Mouse (Mus musculus): Measurements from ENCODE around the gene Faap20. TPM values are rescaled to one million over a fixed set of nuclear protein-coding genes. Genes with fewer than 3 reads are reported as not detected.

Faap20 gene
- polyA plus RNA-seq, 1 experiment from 2014 or later: 61.4 TPM

- no peaks in the 10 kb centered on the region for H3K9me3 ChIP-seq (ENCODE audit: low read length)
- WGBS: 44% methylated on average over 12 of the region's 12 CpGs
- no peak overlapping the region for H3K4me3 ChIP-seq (ENCODE audit: low read depth, low read length)
- H3K36me3 ChIP-seq (ENCODE audit: insufficient read depth, low read length): no peaks in the 10 kb centered on the region
- DNase-seq (ENCODE audit: low spot score) (peak; percentile 77), ATAC-seq (peak; percentile 78)
- H3K27me3 ChIP-seq (replicated peaks; ENCODE audit: insufficient read depth, low read length): no peaks in the 10 kb centered on the region
- H3K4me2 ChIP-seq (replicated peaks; ENCODE audit: low read depth, low read length): no peak overlapping the region
- no peak overlapping the region for H3K9ac ChIP-seq (replicated peaks; ENCODE audit: low read depth)
- H3K27ac ChIP-seq (ENCODE audit: low read length): peak overlapping the region; percentile 26; the same call in 1 of the 2 replicates
- no peaks in the 10 kb centered on the region; the same call in 1 of the 2 replicates for H3K4me1 ChIP-seq (ENCODE audit: insufficient read depth, low read depth, low read length)
- TF ChIP-seq CTCF (IDR thresholded peaks at IDR 0.05) (no peak), EP300 (IDR thresholded peaks at IDR 0.05) (0 out of 2 replicates have a peak, but pooled peaks have one; percentile 18)
Measured at GRCm38 (mm10) chr4:155267639-155268175, 18.1 kb downstream of the Faap20 start.

GRCm38 (mm10) chr4:155268382-155268781 is 18.8 kb downstream of the Faap20 start:
- peak; percentile 44 for DNase-seq (ENCODE audit: low spot score)
- Histone ChIP-seq H3K4me3 (ENCODE audit: low read depth, low read length) (no peak overlapping the region), H3K27me3 (replicated peaks; ENCODE audit: insufficient read depth, low read length) (no peaks in the 10 kb centered on the region), H3K36me3 (ENCODE audit: insufficient read depth, low read length) (no peaks in the 10 kb centered on the region), H3K9me3 (ENCODE audit: low read length) (no peaks in the 10 kb centered on the region), H3K4me2 (replicated peaks; ENCODE audit: low read depth, low read length) (no peak overlapping the region), H3K27ac (ENCODE audit: low read length) (peak overlapping the region; percentile 26; the same call in 1 of the 2 replicates), H3K4me1 (ENCODE audit: insufficient read depth, low read depth, low read length) (no peaks in the 10 kb centered on the region; the same call in 1 of the 2 replicates), H3K9ac (replicated peaks; ENCODE audit: low read depth) (no peak overlapping the region)
- TF ChIP-seq EP300 (IDR thresholded peaks at IDR 0.05): no peak
- peak; percentile 80 for TF ChIP-seq CTCF (IDR thresholded peaks at IDR 0.05)
- peak; percentile 51 for ATAC-seq
- WGBS: 21% methylated on average over 5 of the region's 5 CpGs

- Histone ChIP-seq H3K9ac (replicated peaks; ENCODE audit: low read depth) (no peak overlapping the region), H3K36me3 (ENCODE audit: insufficient read depth, low read length) (no peaks in the 10 kb centered on the region), H3K4me1 (ENCODE audit: insufficient read depth, low read depth, low read length) (no peaks in the 10 kb centered on the region), H3K4me2 (replicated peaks; ENCODE audit: low read depth, low read length) (no peak overlapping the region), H3K4me3 (ENCODE audit: low read depth, low read length) (no peak overlapping the region), H3K27ac (ENCODE audit: low read length) (no peak overlapping the region), H3K27me3 (replicated peaks; ENCODE audit: insufficient read depth, low read length) (no peaks in the 10 kb centered on the region), H3K9me3 (ENCODE audit: low read length) (no peaks in the 10 kb centered on the region)
- TF ChIP-seq CTCF (IDR thresholded peaks at IDR 0.05) (no peak), EP300 (IDR thresholded peaks at IDR 0.05) (no peak)
- ATAC-seq (no peak), DNase-seq (ENCODE audit: low spot score) (no peak)
- 41% methylated on average over 5 of the region's 5 CpGs for WGBS
Measured at GRCm38 (mm10) chr4:155274451-155274850, 24.8 kb downstream of the Faap20 start.

GRCm38 (mm10) chr4:155274851-155275250 is 25.2 kb downstream of the Faap20 start:
- H3K27ac ChIP-seq (ENCODE audit: low read length): no peak overlapping the region

GRCm38 (mm10) chr4:155277963-155278362 is 28.4 kb downstream of the Faap20 start:
- Histone ChIP-seq H3K27ac (ENCODE audit: low read length) (no peak overlapping the region), H3K36me3 (ENCODE audit: insufficient read depth, low read length) (no peaks in the 10 kb centered on the region), H3K27me3 (replicated peaks; ENCODE audit: insufficient read depth, low read length) (no peaks in the 10 kb centered on the region), H3K4me1 (ENCODE audit: insufficient read depth, low read depth, low read length) (no peaks in the 10 kb centered on the region; the same call in 1 of the 2 replicates), H3K9me3 (ENCODE audit: low read length) (no peaks in the 10 kb centered on the region), H3K9ac (replicated peaks; ENCODE audit: low read depth) (no peak overlapping the region), H3K4me2 (replicated peaks; ENCODE audit: low read depth, low read length) (no peak overlapping the region), H3K4me3 (ENCODE audit: low read depth, low read length) (no peak overlapping the region)
- DNase-seq (ENCODE audit: low spot score) (no peak), ATAC-seq (no peak)
- no peak for TF ChIP-seq CTCF (IDR thresholded peaks at IDR 0.05)
- TF ChIP-seq EP300 (IDR thresholded peaks at IDR 0.05): no peak
- 75% methylated on average over 6 of the region's 6 CpGs for WGBS

More at GRCm38 (mm10) chr4:155274851-155275250, 25.2 kb downstream of the Faap20 start:
- H3K4me3 ChIP-seq (ENCODE audit: low read depth, low read length): no peak overlapping the region
- TF ChIP-seq EP300 (IDR thresholded peaks at IDR 0.05): no peak
- no peak for TF ChIP-seq CTCF (IDR thresholded peaks at IDR 0.05)
- H3K9me3 ChIP-seq (ENCODE audit: low read length): no peaks in the 10 kb centered on the region
- no peak overlapping the region for H3K4me2 ChIP-seq (replicated peaks; ENCODE audit: low read depth, low read length)
- no peak for ATAC-seq
- H3K4me1 ChIP-seq (ENCODE audit: insufficient read depth, low read depth, low read length): no peaks in the 10 kb centered on the region
- no peak overlapping the region for H3K9ac ChIP-seq (replicated peaks; ENCODE audit: low read depth)
- DNase-seq (ENCODE audit: low spot score): no peak
- no peaks in the 10 kb centered on the region for H3K36me3 ChIP-seq (ENCODE audit: insufficient read depth, low read length)
- H3K27me3 ChIP-seq (replicated peaks; ENCODE audit: insufficient read depth, low read length): no peaks in the 10 kb centered on the region
- 37% methylated on average over 3 of the region's 3 CpGs for WGBS

GRCm38 (mm10) chr4:155279054-155279453 is 29.5 kb downstream of the Faap20 start:
- Histone ChIP-seq H3K27ac (ENCODE audit: low read length) (no peak overlapping the region), H3K36me3 (ENCODE audit: insufficient read depth, low read length) (no peaks in the 10 kb centered on the region), H3K4me3 (ENCODE audit: low read depth, low read length) (no peak overlapping the region), H3K9me3 (ENCODE audit: low read length) (no peaks in the 10 kb centered on the region), H3K9ac (replicated peaks; ENCODE audit: low read depth) (no peak overlapping the region), H3K27me3 (replicated peaks; ENCODE audit: insufficient read depth, low read length) (no peaks in the 10 kb centered on the region), H3K4me1 (ENCODE audit: insufficient read depth, low read depth, low read length) (peaks cover 7% of the 10 kb centered on the region; the same call in 1 of the 2 replicates), H3K4me2 (replicated peaks; ENCODE audit: low read depth, low read length) (no peak overlapping the region)
- DNase-seq (ENCODE audit: low spot score) (no peak), ATAC-seq (no peak)
- peak; percentile 49 for TF ChIP-seq CTCF (IDR thresholded peaks at IDR 0.05)
- TF ChIP-seq EP300 (IDR thresholded peaks at IDR 0.05): no peak
- 80% methylated on average over 8 of the region's 8 CpGs for WGBS

Measured in lung, postnatal 0 days (tissue).